Mouse (Mus musculus): ENCODE results near the gene Nr1d1.

Nr1d1 gene

GRCm38 (mm10) chr11:98770096-98770975 lies 4.8 kb downstream of the Nr1d1 start:
- no peak for DNase-seq (ENCODE audit: low spot score)

DNA sequence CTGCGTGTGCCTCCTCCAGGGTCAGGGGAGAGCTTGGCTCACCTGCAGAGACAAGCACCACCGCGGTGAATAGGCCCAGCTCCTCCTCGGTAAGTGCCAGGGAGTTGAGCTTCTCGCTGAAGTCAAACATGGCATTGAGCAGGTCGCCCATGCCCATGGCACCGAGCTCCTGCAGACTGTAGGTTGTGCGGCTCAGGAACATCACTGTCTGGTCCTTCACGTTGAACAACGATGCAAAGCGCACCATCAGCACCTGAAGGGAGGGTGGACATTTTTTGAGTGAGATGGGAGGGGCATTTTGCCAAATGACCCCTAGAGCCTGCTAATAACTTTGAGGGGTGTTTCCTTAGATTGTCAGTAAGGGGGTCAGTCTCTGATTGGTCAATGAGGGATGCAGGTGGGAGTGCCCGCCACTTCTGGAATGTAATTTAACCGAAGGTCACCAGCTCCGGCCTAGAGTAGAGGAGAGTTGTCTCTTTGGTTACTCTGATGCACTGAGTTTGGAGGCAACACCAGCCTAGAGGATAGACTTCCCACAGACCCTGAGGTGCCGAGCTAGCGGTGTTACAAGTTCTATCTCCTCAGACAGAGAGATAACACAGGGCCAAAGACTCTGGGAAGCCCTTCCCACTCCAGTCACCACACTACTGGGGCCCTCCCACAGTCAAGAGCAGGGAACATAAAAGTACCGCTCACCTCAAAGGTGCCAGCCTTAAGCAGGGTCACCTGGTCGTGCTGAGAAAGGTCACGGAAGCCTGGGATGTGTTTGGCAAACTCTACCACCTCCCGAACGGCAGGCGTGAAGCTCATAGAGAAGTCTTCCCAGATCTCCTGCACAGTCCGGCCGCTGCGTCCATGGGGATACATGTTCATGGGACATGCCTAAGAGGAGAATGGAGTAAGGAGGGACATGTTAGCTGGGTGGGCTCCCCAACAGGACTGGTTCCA lies 5.9 kb downstream of the Nr1d1 start:
- no peak for DNase-seq (ENCODE audit: low spot score)

DNA sequence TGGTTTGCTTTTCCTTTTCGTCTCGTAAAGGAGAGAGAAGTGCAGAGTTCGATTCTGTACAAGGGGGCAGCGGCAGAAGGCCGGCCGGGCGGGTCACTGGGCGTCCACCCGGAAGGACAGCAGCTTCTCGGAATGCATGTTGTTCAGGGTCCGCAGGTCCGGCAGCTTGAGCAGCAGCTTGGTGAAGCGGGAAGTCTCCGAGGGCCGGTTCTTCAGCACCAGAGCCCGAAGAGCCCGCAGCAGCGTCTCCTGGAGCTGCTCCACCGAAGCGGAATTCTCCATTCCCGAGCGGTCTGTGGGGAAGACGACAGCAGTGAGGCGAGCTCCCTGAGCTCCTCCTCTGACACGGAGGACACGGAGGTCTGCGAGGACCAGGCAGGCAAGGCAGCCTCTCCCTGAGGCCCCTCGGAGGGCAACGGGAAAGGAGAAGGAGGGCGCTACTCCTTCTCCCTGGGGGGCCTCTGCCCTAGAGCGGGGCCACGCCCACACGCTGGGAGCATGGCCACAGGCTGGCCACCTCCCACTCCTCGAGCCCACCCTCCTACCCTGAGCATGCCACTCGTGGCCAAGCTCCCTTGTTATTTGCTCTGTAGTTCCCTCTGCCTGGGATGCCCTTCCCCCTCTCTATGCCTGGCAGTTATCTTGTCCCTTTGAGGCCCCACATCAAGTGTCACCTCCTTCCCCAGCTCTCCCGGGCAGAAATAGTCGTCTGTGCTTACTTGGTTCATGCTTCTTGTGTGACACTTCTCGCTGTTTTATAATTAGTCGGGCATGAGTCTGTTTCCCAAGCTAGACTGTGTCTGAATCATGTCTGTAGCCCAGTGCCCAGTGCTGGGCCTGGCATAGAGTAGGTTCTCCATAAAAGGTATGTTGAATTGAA lies 6.8 kb downstream of the Nr1d1 start:
- DNase-seq (ENCODE audit: low spot score), result no peak

- DNase-seq (ENCODE audit: low spot score), result no peak
These were observed 7.4 kb downstream of the Nr1d1 start for GRCm38 (mm10) chr11:98767713-98768112.

- no peak for DNase-seq (ENCODE audit: low spot score)
These were observed 7.9 kb downstream of the Nr1d1 start for GRCm38 (mm10) chr11:98767276-98767675.

- DNase-seq (ENCODE audit: low spot score), result no peak
These were observed 8.3 kb downstream of the Nr1d1 start for GRCm38 (mm10) chr11:98766816-98767215.

GRCm38 (mm10) chr11:98766346-98766745 lies 8.8 kb downstream of the Nr1d1 start:
- DNase-seq (ENCODE audit: low spot score), result no peak

DNA sequence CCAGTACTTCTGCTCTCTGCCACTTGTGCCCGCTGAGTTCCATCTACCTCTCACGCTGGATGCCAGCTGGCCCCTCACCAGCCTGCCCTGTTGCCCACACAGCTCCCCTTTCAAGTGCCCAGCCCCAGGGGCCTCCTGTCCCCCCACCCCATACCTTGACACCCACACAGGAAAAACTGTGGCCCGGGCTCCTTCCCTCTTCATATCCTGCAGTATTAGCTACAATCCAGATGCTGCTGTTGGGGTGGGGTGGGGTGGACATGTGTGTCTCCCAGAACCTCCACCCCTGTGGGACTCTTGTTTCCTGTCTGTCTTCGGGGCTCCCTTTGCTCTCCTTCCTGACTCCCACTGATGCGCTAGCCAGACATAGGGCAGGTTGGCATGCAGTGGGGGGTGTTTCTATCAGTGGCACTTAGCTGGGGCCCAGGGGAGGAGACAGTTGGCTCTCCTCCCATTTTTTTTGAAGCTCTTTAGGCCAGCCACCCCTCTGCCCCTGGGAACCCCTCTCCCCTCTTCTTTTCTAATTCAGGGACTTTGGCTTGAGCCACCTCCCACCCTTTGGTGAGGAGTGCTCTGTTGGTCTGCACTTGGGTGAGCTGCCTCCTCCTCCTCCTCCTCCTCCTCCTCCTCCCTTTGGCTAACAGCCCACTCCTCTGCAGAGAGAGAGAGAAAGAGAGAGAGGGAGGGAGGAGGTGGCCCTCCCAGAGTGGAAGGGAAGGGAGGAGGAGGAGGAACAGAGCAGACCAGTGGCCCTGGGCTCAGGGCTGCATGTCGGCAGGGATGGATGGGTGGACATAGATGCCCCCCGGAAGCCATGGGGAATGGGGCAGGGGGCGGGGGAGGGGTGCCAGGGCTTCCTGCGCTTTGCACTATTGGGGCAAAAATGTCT lies 9.5 kb downstream of the Nr1d1 start:
- DNase-seq (ENCODE audit: low spot score), result no peak

DNA sequence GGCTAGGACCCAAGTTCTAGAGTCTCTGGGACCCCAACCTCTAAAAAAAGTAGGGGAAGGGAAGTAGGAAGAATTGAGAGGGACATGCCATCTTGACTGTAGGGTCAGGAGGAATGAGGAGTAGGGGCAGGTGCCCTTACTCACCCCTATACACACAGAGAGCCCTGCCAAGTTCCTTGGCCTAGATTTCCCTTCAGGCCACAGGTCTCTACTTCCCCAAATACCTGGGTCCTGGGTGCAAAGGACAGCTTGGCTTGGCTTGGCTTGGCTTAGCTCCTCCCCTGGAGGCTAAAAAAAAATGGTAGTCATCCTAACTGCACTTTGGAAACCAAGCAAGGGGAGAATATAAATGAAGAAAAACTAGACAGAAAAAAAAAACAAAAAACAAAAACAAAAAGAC lies 10.4 kb downstream of the Nr1d1 start:
- no peak for DNase-seq (ENCODE audit: low spot score)

DNA sequence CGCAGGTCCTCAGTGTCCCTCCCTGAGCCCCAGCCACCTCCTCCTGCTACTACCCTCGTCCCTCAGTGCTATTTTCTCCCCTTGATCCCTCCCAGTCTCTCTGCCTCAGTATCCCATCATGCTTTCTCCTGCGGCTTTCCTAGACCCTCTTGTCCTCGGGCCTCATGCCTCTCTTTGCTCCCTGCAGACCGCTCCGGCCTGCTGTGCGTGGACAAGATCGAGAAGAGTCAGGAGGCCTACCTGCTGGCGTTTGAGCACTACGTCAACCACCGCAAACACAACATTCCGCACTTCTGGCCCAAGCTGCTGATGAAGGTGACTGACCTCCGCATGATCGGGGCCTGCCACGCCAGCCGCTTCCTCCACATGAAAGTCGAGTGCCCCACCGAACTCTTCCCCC lies 11.0 kb downstream of the Nr1d1 start:
- no peak for DNase-seq (ENCODE audit: low spot score)

- DNase-seq (ENCODE audit: low spot score), result no peak
These were observed 11.7 kb downstream of the Nr1d1 start for GRCm38 (mm10) chr11:98763502-98763861.

DNA sequence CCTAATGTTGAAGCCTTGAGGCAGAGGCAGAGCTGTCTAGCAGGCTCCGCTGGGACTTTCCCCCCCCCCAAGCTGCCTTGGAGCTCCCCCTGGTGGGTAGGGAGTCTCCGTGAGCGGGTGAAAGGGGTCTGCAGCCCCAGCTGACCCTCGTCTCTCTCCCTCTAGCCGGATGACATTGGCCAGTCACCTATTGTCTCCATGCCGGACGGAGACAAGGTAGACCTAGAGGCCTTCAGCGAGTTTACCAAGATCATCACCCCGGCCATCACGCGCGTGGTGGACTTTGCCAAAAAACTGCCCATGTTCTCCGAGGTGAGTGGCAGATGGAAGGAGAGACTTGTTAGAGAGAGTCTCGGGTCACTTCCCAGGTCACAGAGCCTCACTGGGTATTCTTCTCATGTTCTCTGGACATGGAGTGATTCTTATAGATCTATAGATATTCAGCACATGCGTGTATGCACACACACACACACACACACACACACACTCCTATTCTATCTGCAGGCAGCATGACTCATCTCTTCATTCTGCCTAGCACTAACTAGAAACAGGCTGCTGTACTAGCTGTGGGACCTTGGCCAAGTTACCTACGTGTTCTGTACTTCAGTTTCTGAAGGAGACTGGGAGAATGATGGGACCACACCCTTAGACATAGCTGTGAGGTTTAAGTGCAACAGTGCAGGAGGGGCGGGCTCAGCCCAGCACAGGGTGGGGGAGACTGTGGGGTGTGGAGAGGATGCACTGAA lies 12.2 kb downstream of the Nr1d1 start:
- DNase-seq (ENCODE audit: low spot score), result no peak

GRCm38 (mm10) chr11:98761939-98762338 lies 13.2 kb downstream of the Nr1d1 start:
- no peak for DNase-seq (ENCODE audit: low spot score)

- no peak for DNase-seq (ENCODE audit: low spot score)
These were observed 18.4 kb downstream of the Nr1d1 start for GRCm38 (mm10) chr11:98756711-98757110.

DNA sequence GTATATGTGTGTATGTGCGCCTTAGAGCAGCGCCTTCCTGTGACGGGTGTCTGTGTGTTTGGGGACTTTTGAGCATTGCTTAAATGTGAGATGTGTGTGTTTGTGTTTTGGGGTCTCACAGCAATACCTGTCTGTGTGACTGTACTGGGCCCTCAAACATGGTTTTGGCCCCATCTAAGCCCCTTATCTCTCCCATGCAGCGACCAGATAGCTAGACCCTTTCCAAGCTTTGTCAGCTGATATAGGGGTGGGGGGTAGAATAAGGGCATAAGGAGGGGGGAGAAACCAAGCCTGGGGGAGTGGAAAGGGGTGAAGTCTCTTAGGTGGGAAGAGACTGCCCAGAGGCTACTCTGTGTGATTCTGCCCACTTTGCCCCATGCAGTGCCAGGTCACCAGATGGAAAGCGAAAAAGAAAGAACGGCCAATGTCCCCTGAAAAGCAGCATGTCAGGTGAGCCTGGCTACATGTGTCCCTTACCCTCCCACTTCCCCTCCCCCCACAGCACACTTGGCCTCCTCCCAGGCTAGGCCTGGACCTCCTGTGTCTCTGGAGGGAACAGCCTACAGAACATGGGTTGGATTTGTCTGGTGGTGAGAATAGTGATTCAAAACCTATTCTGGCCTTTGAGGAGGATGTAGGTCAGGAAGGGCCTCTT lies 19.3 kb downstream of the Nr1d1 start:
- no peak for DNase-seq (ENCODE audit: low spot score)

DNA sequence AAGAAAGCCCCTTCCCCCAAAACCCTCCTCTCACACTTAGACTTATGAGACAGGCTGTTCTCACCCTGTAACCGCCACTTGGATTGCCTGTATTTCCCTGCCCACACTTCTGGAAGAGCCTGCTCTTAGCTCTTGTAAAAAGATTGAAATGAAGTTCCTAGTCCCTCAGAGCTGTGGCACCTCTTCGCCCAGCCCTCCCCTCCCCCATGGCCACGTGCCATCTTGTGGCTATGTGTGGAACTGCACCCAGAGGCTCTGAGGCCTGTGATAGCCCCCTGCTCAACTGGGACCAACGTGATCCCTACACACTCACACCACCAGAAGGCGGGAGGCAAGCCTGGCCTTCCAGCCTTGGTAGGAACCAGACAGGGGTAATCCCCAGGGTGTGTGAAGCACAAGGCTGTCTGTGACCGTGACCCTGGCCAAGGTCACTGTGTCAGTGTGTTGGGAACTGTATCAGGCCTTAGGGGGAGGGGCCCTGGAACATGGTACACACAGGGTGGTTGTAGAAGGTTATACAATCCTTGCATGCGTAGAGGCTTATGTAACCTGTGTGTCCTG lies 20.4 kb downstream of the Nr1d1 start:
- DNase-seq (ENCODE audit: low spot score), result no peak

- DNase-seq (ENCODE audit: low spot score), result no peak
These were observed 20.9 kb downstream of the Nr1d1 start for GRCm38 (mm10) chr11:98754151-98754620.

DNA sequence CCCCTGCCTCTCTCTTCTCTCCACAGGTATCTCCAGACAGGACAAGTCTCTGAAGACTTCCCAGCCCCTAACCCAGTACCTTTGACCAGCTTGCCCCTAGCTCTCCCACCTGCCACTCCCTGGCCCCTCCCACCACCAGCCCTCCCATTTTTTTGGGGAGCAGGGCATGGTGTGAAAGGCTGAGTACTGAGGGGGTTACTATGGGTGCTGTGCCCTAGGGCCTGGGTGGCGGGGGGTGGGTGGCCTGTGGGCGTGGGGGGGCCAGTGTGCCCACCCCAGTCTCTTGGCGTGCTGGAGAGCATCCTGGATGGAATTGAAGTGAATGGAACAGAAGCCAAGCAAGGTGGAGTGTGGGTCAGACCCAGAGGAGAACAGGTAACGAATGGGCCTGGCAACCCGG lies 21.9 kb downstream of the Nr1d1 start:
- DNase-seq (ENCODE audit: low spot score), result no peak

GRCm38 (mm10) chr11:98752562-98753140 lies 22.5 kb downstream of the Nr1d1 start:
- DNase-seq (ENCODE audit: low spot score), result no peak

All from ovary, postnatal 14 days (tissue).